Mouse (Mus musculus): ENCODE measurements around the gene Sh3gl3. TPM values are rescaled to one million over a fixed set of nuclear protein-coding genes. Genes with fewer than 3 reads are reported as not detected.

Gene Sh3gl3
- polyA plus RNA-seq, 1 experiment: not detected

DNA sequence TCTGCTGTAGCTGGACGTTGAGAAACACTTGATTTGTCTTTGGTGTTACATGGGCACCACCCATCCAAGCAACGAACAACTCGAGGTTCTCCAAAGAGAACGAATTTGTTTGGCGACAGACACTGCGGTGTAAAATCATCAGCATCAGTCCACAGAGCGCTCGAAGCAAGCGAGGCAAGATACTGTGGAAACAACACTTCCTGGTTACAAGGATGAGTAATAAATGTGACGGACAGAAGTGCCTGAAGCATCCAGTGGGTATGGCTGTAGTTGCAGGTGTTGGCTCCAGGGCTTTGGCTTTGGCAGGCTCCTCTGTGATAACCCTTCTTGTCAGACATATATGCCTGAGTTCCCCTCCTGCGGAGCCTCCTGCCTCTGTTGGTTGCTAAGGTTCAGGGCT is 18.0 kb downstream of the Sh3gl3 start:
- H3K27me3 ChIP-seq (replicated peaks): no peaks in the 10 kb centered on the region
- no peak for TF ChIP-seq FLI1 (IDR thresholded peaks at IDR 0.05; ENCODE audit: low read length)
- no peak for TF ChIP-seq GATA1 (IDR thresholded peaks at IDR 0.05; ENCODE audit: borderline replicate concordance, low read length)
- no peaks in the 10 kb centered on the region for H3K4me1 ChIP-seq
- no peaks in the 10 kb centered on the region for H3K36me3 ChIP-seq (replicated peaks; ENCODE audit: low read length)
- H3K9me3 ChIP-seq: peaks cover 7% of the 10 kb centered on the region; the same call in 1 of the 2 replicates
- H3K4me3 ChIP-seq (replicated peaks): no peak overlapping the region

GRCm38 (mm10) chr7:82192512-82192911 is 18.9 kb downstream of the Sh3gl3 start:
- H3K36me3 ChIP-seq (replicated peaks; ENCODE audit: low read length): no peaks in the 10 kb centered on the region
- no peaks in the 10 kb centered on the region for H3K4me1 ChIP-seq
- TF ChIP-seq FLI1 (IDR thresholded peaks at IDR 0.05; ENCODE audit: low read length) (no peak), GATA1 (IDR thresholded peaks at IDR 0.05; ENCODE audit: borderline replicate concordance, low read length) (no peak)
- no peak overlapping the region for H3K4me3 ChIP-seq (replicated peaks)
- no peaks in the 10 kb centered on the region for H3K27me3 ChIP-seq (replicated peaks)
- H3K9me3 ChIP-seq: peaks cover 7% of the 10 kb centered on the region; the same call in 1 of the 2 replicates

DNA sequence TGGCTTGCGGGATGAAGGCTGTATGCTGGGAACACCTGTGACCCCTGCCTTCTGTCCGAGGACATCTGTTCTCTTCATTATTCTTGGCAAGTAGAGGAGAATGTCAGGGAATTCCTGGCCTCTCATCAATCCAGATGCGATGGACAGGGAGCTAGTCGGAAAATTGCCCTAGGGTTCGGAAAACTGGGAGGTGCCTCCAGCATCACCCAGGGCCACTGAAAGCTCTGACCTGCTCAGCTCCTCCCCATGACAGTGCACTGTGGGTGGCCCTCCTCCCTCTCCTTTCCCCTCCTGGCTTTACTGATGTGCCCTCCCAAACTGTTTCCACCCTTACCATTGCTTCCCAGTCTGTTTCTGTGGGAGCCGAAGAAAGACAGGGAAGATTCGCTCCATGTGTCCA is 29.5 kb downstream of the Sh3gl3 start:
- Histone ChIP-seq H3K4me3 (replicated peaks) (no peak overlapping the region), H3K4me1 (peaks cover 5% of the 10 kb centered on the region; the same call in 1 of the 2 replicates), H3K27me3 (replicated peaks) (no peaks in the 10 kb centered on the region), H3K36me3 (replicated peaks; ENCODE audit: low read length) (no peaks in the 10 kb centered on the region), H3K9me3 (no peaks in the 10 kb centered on the region; the same call in 1 of the 2 replicates)
- no peak for TF ChIP-seq GATA1 (IDR thresholded peaks at IDR 0.05; ENCODE audit: borderline replicate concordance, low read length)
- no peak for TF ChIP-seq FLI1 (IDR thresholded peaks at IDR 0.05; ENCODE audit: low read length)

DNA sequence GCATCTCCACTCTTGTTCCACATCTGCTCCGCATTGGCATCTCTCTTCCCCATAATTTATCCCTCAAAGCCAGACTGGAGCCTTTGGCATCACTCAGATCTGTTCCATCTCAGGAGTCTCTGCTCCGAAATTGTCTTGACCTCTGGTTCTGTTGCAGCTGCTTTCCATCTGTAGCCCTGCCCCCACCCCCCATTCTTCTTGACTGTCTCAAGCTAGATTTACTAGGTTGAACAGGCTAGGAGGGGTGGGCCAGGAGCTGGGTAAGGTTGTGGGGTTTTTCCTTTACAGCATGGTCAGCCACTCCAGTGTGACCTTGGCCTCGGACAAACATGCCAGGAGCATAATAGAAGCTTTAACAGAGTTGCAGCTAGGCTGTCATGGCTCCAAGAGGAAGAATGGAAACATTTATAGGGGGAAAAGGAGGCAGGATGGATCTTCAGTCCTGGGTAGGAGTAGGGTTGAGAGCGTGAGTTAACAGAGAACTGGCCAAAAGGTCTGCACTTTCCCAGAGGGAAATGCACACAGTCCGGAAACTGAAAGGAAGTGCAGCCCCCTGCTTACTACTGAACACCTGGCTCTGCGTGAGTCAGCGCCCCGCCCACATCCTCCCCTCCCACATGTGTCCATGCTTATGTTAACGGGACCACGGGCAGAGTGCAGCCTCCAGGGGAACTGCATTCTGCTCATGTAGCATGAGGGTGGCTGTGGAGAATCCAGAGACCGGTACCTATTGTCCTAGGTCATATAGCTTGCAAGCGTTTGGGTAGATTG is 30.6 kb downstream of the Sh3gl3 start:
- H3K27me3 ChIP-seq (replicated peaks): no peaks in the 10 kb centered on the region
- H3K36me3 ChIP-seq (replicated peaks; ENCODE audit: low read length): no peaks in the 10 kb centered on the region
- no peak overlapping the region for H3K4me3 ChIP-seq (replicated peaks)
- H3K4me1 ChIP-seq: peaks cover 5% of the 10 kb centered on the region; the same call in 1 of the 2 replicates
- H3K9me3 ChIP-seq: no peaks in the 10 kb centered on the region; the same call in 1 of the 2 replicates
- no peak for TF ChIP-seq GATA1 (IDR thresholded peaks at IDR 0.05; ENCODE audit: borderline replicate concordance, low read length)
- no peak for TF ChIP-seq FLI1 (IDR thresholded peaks at IDR 0.05; ENCODE audit: low read length)

DNA sequence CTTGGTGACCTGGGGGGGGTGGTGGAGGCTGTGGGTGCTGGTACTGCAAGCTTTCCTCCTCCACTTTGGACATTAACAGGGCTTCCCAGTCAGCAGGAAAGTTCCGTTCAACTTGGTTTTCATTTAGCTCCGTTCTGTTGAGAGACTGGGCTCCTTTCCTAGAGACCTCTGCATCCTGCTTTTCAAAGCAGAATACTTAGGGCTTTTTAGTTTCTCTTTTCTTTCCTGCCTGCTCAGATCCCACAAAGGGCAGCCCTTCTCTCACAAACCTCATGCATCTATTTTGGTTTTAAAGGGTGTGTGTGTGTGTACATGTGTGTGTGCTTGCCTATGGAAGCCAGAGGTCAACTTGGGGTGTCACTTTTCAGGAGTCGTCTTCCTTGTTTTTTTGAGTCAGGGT is 31.3 kb downstream of the Sh3gl3 start:
- Histone ChIP-seq H3K27me3 (replicated peaks) (no peaks in the 10 kb centered on the region), H3K4me3 (replicated peaks) (no peak overlapping the region), H3K4me1 (peaks cover 5% of the 10 kb centered on the region; the same call in 1 of the 2 replicates), H3K36me3 (replicated peaks; ENCODE audit: low read length) (no peaks in the 10 kb centered on the region), H3K9me3 (no peaks in the 10 kb centered on the region; the same call in 1 of the 2 replicates)
- no peak for TF ChIP-seq GATA1 (IDR thresholded peaks at IDR 0.05; ENCODE audit: borderline replicate concordance, low read length)
- no peak for TF ChIP-seq FLI1 (IDR thresholded peaks at IDR 0.05; ENCODE audit: low read length)

- Histone ChIP-seq H3K9me3 (no peaks in the 10 kb centered on the region), H3K36me3 (replicated peaks; ENCODE audit: low read length) (no peaks in the 10 kb centered on the region), H3K4me1 (peaks cover 5% of the 10 kb centered on the region; the same call in 1 of the 2 replicates), H3K27me3 (replicated peaks) (no peaks in the 10 kb centered on the region), H3K4me3 (replicated peaks) (no peak overlapping the region)
- TF ChIP-seq GATA1 (IDR thresholded peaks at IDR 0.05; ENCODE audit: borderline replicate concordance, low read length) (no peak), FLI1 (IDR thresholded peaks at IDR 0.05; ENCODE audit: low read length) (no peak)
These were observed 33.1 kb downstream of the Sh3gl3 start for GRCm38 (mm10) chr7:82206787-82207186.

DNA sequence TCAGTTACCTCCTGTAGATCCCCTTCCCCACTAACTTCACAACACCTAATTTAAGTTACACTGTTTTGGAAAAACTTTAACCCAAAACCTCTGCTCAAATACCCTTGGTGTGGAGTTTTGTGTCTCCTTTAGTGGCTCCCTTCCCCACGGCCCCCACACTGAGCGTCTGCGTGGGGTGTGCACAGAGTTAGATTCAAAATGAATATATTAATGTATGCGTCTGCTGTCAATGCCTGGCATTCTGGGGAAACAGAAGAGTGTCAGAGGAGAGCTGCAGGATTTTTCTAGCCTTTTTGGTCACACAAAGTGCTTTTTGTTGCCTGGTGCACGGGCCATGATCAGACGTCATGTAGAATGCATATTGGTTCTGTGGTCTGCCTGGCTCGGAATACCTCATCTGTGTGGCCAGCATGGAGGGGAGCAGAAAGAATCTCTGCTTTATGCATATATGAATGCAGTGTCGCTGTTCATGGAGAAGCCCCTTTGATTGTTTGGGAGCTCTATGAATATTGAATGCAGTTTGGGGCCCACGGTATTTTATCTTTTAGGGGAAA is 47.8 kb downstream of the Sh3gl3 start:
- H3K4me3 ChIP-seq (replicated peaks): no peak overlapping the region
- H3K4me1 ChIP-seq: no peaks in the 10 kb centered on the region
- TF ChIP-seq FLI1 (IDR thresholded peaks at IDR 0.05; ENCODE audit: low read length) (no peak), GATA1 (IDR thresholded peaks at IDR 0.05; ENCODE audit: borderline replicate concordance, low read length) (no peak)
- H3K9me3 ChIP-seq: no peaks in the 10 kb centered on the region
- H3K27me3 ChIP-seq (replicated peaks): no peaks in the 10 kb centered on the region
- no peaks in the 10 kb centered on the region for H3K36me3 ChIP-seq (replicated peaks; ENCODE audit: low read length)

GRCm38 (mm10) chr7:82223906-82224846 is 50.5 kb downstream of the Sh3gl3 start:
- TF ChIP-seq FLI1 (IDR thresholded peaks at IDR 0.05; ENCODE audit: low read length) (no peak), GATA1 (IDR thresholded peaks at IDR 0.05; ENCODE audit: borderline replicate concordance, low read length) (no peak)
- H3K36me3 ChIP-seq (replicated peaks; ENCODE audit: low read length): no peaks in the 10 kb centered on the region
- H3K9me3 ChIP-seq: no peaks in the 10 kb centered on the region
- H3K4me1 ChIP-seq: no peaks in the 10 kb centered on the region
- H3K27me3 ChIP-seq (replicated peaks): no peaks in the 10 kb centered on the region
- no peak overlapping the region for H3K4me3 ChIP-seq (replicated peaks)

- no peaks in the 10 kb centered on the region for H3K27me3 ChIP-seq (replicated peaks)
- no peaks in the 10 kb centered on the region for H3K36me3 ChIP-seq (replicated peaks; ENCODE audit: low read length)
- peaks cover 6% of the 10 kb centered on the region; the same call in 1 of the 2 replicates for H3K4me1 ChIP-seq
- no peak overlapping the region for H3K4me3 ChIP-seq (replicated peaks)
- H3K9me3 ChIP-seq: peaks cover 31% of the 10 kb centered on the region
- TF ChIP-seq GATA1 (IDR thresholded peaks at IDR 0.05; ENCODE audit: borderline replicate concordance, low read length) (no peak), FLI1 (IDR thresholded peaks at IDR 0.05; ENCODE audit: low read length) (no peak)
These were observed 59.6 kb downstream of the Sh3gl3 start for GRCm38 (mm10) chr7:82233201-82233600.

Measured in megakaryocyte, embryonic 14.5 days (primary cell).